Mouse (Mus musculus): Measurements from ENCODE around the gene Smyd4. TPM values are rescaled to one million over a fixed set of nuclear protein-coding genes. Genes with fewer than 3 reads are reported as not detected.

Smyd4 gene
- total RNA-seq, 4 experiments from 2014 or later, result 4.0 to 5.4 (median 4.7) TPM

DNA sequence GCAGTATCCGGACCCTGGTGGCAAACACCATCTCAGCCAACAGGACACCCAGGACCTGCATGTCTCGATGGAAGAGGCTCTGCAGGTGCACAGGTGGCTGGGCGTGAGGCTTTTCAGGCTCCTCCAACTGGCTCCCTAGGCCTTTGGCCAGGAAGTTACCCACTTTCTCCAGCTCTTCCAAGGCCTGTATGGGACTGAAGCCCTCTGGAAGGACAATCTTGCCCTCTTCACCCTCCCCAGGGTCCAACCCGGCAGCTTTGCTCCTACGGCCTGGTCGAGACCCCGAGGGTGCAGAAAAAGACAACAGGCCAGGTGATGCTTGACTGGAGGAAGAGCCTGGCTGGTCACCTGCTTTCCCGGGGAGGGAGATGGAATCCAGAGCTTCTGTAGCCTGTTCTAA lies 103.8 kb downstream of the Smyd4 start:
- no peak for DNase-seq (ENCODE audit: low spot score in 2 of 2)

DNA sequence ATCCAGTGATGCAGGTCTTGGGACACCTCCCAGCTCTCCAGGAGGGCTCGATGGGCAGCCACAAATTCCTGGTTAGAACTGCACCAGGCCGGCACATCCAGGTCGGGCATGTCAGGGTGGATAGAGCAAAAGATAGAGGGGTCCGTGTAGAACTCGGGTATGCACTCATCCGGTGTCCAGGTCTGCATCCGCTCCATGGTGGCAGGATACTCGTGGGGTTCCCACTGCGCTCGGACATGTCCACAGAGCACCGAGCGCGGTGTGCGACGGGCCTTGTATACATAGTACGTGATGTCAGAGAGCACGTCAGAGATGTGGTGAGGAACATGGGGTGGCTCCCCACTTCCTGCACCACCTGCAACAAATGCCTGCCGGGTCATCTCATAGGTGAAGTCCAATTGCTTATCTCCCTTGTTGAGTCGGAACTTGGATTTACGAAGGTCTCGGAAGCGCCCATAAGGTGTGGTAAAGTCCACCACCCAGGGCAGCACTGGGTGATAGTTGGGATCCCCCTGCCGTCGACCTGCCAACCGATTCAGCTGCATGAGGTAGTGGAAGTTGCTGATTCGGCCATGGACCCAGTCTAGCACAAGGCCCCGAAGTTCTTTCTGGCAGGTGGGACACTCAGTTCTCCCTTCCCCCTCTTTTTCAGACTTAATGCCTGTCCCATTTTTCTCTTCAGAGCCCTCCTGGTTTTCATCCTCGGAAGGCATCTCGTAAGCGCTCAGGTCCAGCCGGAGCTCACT lies 104.8 kb downstream of the Smyd4 start:
- DNase-seq (ENCODE audit: low spot score in 2 of 2), result no peak

DNA sequence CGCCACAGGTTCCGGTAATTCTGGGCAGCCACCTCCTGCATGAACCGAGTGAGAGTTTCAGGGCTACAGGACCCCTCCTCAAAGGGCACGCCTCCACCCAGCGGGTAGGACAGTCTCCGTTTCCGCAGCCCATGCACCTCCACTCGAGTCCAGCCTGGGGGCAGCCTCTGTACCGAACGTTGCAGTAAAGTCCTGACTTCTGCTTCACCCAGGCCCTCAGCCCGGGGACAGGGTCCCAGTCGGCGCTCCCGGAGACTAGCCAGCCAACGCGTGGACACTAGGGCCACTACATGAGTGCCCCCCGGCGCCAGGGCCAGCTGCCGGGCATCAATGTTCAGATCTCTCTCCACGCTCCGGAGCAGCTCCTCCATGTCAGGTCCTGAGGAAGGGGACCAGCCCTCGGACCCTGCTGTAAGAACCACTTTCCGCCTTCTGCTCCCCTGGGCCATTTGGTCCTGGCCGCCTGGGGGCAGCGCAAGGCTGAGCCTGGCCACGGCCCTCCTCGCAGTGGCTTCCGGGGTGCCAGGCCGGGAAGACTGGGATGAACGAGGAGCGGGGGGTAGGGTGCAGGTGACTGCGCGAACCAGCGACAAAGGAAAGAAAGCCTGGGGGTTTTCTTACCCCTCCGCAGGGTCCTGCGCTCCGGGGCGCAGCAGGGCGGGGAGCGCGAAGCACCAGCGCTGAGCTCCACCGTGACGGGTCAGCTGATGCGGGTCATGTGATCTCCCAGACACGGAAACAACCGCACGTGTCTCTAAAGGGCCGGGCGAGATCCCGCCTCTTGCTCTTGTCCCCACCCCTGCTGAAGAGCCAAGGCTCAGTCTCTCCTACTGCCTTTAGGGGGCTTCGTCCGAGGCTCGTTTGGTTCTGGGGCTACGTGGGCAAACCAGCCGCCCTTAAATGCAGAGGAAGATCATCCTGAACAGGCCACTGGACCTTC lies 106.0 kb downstream of the Smyd4 start, which contains the start of gene Wdr81:
TSS of gene Wdr81 (minus strand) at position 727 of the 940 bp plus-strand sequence.
- DNase-seq (ENCODE audit: low spot score in 2 of 2), result peak; percentile 74 to 81

Small RNAs within 50 kb of the gene (microRNA-seq; reads per million reads assigned to microRNA genes)
- not detected for gene Gm47300

Other genes with a start within 250 kb of the Smyd4 start
- 1 to 10 TPM; 2.7 to 5.0 (median 4.0) TPM for gene Hic1, start 178.9 kb upstream of the Smyd4 start, total RNA-seq (2022)
- gene Ovca2, start 169.6 kb upstream of the Smyd4 start, total RNA-seq (2022), result 1 to 10 TPM; 2.0 to 4.5 (median 2.3) TPM
- gene Dph1, start 157.2 kb upstream of the Smyd4 start, total RNA-seq (2022), result 1 to 10 TPM; 4.2 to 6.9 (median 5.4) TPM
- gene Rtn4rl1, start 154.7 kb upstream of the Smyd4 start, total RNA-seq (2022), result 1 to 10 TPM in 1 of 4 experiments, under 1 TPM in 3; 0.63 to 1.3 (median 0.94) TPM
- 10 to 100 TPM; 67.0 to 73.3 (median 70.6) TPM for gene Rpa1, start 109 bp upstream of the Smyd4 start, total RNA-seq (2022)
- gene Serpinf1, start 74.3 kb downstream of the Smyd4 start, total RNA-seq (2022), result 10 to 100 TPM; 21.1 to 74.1 (median 37.8) TPM
- gene Serpinf2, start 91.2 kb downstream of the Smyd4 start, total RNA-seq (2022), result under 1 TPM in 1 of 4 experiments, not detected in 3; 0.38 TPM
- 1 to 10 TPM; 5.2 to 7.0 (median 6.2) TPM for gene Wdr81, start 106.3 kb downstream of the Smyd4 start, total RNA-seq (2022)
- gene Tlcd2, start 113.3 kb downstream of the Smyd4 start, total RNA-seq (2022), result 1 to 10 TPM; 1.9 to 2.9 (median 2.4) TPM
- gene Prpf8, start 138.4 kb downstream of the Smyd4 start, total RNA-seq (2022), result 10 to 100 TPM; 73.7 to 90.1 (median 78.3) TPM
- gene Rilp, start 161.7 kb downstream of the Smyd4 start, total RNA-seq (2022), result 10 to 100 TPM; 28.7 to 34.0 (median 30.9) TPM
- gene Scarf1, start 165.1 kb downstream of the Smyd4 start, total RNA-seq (2022), result 1 to 10 TPM; 1.6 to 2.8 (median 2.1) TPM
- 10 to 100 TPM; 22.0 to 28.2 (median 24.4) TPM for gene Slc43a2, start 183.3 kb downstream of the Smyd4 start, total RNA-seq (2022)
- gene Pitpna, start 239.7 kb downstream of the Smyd4 start, total RNA-seq (2022), result 100 to 1,000 TPM; 153 to 214 (median 207) TPM

Measured in gastrocnemius, adult 8-10 months (tissue).